Mouse (Mus musculus) urinary bladder, adult 18-20 months (tissue): ENCODE results near the gene Fbxw26.
"Not testable (repeated sequence)": the region's sequence is repeated elsewhere in the genome, so short reads cannot be mapped to it uniquely, and the experiment has no call there.

Experiments used
- DNase-seq, 2 experiments: peaks; one replicate each; pipeline ENCODE4 v3.0.0; 2022; ENCODE audit warnings: low spot score in 2 of 2, mixed read lengths in 2 of 2

Gene Fbxw26

DNA sequence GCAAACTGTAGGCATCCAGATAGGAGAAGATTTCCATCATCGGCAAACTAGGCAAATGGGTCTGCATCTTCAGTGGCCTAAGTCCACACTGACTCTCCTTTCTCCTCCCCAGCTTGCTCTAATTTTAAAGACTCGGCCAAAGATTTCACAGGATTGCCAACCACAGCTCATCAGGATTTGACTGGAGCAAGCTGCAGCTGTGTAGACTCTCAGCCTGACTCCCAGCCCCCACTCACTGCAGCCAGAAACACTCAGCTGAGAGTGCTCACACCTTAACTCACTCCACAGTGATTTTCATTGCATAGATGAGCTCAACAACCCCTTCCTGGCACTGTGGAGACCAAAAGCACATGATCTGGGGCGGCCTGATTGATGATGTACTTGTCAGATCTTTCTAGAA lies at the start of gene Fbxw26:
TSS of gene Fbxw26 (minus strand) at position 101 of the 400 bp plus-strand sequence.
- DNase-seq, result not testable (repeated sequence)

DNA sequence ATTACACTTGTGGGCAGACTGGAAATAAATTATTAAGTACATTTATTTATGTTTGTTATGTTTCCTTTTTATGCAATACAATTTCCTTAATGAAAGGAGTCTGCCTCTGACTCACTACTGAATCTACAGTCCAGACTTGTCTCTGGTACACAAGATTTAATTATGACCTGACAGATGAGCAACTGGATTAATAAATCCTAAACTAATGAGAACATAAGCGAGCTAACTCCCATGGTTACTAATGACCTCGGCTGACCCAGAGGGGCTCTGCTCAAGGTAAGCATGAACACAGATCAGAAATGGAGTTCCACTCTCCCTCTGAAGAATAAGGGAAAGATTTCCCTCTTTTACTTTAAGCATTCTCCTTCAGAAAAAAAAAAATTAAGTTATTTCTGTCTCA lies 49.3 kb upstream of the Fbxw26 start:
- no peak for DNase-seq

DNA sequence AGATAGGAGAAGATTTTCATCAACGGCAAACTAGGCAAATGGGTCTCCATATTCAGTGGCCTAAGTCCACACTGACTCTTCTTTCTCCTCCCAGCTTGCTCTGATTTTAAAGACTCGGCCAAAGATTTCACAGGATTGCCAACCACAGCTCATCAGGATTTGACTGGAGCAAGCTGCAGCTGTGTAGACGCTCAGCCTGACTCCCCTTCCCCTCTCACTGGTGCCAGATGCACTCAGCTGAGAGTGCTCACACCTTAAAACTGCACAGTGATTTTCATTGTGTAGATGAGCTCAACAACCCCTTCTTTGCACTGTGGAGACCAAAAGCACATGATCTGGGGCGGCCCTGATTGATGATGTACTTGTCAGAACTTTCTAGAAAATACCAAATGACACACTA lies 44.7 kb upstream of the Fbxw26 start, which contains the start of gene Fbxw27:
TSS of gene Fbxw27 (minus strand) at position 101 of the 400 bp plus-strand sequence.
- not testable (repeated sequence) for DNase-seq

DNA sequence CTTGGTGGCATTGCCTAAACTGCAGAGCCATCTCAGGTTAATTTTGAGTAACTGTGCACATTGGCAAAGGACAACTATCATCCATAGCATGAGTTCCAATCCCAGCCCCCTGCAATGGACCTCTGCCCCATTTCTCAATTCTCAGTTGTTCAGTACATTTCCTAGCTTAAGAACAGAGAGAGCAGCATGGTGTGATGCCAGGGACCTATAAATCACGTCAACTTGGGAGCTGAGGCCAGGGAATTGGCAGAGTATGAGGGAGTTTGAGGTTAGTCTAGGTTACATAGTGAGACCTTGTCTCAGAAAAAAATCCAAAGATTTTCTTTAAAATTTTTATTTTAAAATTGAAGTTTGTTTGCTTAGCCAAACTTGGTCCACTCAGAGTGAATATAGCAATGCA lies 21.0 kb upstream of the Fbxw26 start:
- DNase-seq, result not testable (repeated sequence)

DNA sequence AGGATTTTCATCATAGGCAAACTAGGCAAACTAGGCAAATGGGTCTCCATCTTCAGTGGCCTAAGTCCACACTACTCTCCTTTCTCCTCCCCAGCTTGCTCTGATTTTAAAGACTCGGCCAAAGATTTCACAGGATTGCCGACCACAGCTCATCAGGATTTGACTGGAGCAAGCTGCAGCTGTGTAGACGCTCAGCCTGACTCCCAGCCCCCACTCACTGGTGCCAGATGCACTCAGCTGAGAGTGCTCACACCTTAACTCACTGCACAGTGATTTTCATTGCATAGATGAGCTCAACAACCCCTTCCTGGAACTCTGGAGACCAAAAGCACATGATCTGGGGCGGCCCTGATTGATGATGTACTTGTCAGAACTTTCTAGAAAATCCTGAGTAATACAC lies 43.3 kb downstream of the Fbxw26 start, which contains the start of gene Fbxw18:
TSS of gene Fbxw18 (minus strand) at position 101 of the 400 bp plus-strand sequence.
- DNase-seq, result not testable (repeated sequence)

DNA sequence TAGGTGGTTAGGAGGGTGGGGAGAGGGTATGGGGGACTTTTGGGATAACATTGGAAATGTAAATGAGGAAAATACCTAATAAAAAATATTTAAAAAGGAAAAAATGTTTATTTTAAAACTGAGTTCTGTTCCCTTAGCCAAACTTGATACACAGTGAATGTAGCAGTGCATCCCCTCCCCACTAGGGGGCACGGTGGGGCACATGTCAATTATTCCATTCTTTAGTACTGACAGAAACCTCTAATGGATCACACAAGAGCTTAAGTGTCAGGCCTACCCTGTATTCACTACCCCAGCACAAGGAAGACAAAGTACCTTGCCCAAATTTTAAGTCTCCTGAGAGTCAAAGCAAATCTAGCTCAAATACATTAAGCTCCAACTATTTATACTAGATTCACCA lies 60.6 kb downstream of the Fbxw26 start:
- peak; percentile 6 to 38 for DNase-seq
